Mouse (Mus musculus) megakaryocyte progenitor cell, adult 5-6 weeks (primary cell): ENCODE measurements at regions not wholly inside any gene's neighbourhood (a gene's known extent, or its start where the extent isn't known, plus 50 kb on each side); places are given as distances from the start of the nearest gene placed in this dataset.

Experiments used
- ATAC-seq: replicated peaks from 2 replicates; pipeline ENCODE4 v1.8.0; 2016; ENCODE audit warnings: mild to moderate bottlenecking, moderate TSS enrichment, inconsistent platforms; ENCODE audit not compliant: poor library complexity

DNA sequence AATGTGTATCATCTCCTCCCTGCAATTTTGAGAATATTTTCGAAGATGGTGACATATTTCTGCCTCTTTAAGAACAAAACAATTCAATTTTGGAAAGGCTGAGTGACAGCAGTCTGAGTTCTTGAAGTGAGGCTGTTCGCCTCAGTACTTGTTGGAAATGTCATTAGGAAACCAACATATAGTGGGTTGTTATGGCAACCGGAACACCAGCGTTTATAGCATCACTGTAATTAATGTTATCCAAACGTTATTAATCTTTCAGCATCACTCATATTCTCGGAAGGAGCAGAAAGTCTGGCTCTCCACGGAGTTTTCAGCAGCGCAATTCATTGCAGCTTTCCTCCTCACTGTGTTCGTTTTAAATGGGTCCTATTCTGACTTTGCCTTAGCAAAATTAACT lies 85.6 kb upstream of the Kif2a start:
- ATAC-seq = no peak

DNA sequence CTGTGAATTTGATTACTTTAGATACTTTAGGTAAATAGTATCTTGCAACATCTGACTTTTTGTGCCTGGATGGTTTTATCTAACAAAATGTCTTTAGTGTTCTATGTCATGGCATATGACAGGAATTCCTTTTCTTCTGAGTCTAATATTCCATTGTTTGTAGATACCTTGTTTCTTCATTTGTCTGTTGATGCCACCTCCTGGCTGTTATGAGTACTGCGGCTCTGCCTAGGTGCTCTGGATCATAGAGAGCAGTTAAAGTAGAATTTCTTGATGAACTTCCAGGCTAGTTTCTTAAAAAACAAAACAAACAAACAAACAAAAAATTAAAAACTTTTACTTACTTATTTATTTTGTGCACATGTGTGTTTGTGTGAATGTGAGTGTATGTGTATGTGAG lies 83.6 kb upstream of the Kif2a start:
- ATAC-seq = peak; percentile 40

DNA sequence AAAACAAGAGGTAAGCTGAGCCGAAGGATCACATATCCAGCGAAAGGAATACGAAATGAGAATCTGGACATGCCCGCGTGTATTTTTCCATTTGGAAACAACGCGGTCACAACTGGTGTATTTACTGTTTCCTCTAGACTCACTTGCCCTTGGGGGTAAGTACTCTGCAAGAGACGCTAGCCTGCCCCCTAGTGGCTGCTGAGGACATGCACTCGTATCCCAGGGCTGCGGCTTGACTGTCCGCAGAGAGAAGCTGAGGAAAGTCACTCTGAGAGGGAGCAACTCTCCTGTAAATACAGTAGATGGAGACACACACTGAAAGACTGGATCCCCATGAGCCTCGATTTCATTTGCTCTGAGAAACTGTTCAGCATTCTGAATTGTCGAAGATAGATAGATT lies 79.7 kb upstream of the Kif2a start:
- peak; percentile 77 for ATAC-seq

DNA sequence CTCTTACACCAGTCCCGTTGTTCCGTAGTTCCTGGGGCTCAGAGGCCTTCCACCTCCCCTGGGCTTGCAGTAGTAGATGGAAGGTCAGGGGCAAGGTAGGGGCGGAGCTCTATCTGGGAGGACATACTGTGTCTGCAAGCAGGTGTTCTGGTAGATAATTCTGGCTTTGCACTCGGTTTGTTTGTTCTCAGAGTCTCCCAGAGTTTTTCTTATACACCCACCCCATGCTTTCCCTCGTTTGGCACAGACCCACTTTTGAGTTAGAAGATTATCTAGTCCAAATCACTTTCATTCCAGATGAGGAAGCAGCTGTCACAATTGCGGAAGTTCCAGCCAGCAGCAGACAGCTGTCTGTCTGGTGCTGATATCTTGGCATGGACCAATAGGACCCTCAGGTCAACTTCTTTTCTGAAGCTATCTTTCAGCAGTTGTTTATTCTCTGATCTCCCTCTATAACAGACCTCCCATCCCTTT lies 79.0 kb upstream of the Kif2a start:
- ATAC-seq = peak; percentile 78

DNA sequence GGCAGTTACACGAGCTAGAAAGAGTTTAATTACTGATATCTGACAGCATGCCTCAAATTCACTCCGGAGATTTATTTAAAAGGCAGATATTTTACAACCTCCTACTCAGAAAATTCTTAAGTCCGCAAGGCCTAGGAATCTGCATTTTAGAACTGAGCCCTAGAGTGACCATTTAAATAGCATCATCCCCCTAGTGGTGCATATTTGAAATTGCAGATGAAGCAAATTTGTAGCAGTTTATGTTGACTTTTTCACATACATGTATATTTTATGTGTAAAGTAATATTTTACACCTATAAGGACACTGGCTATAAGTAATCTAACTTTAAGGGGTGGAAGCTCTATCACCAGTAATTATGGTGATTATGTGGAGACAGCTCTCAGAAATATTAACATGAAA lies 78.2 kb upstream of the Kif2a start:
- ATAC-seq = no peak

GRCm38 (mm10) chr13:107097005-107097404 lies 75.1 kb upstream of the Kif2a start:
- no peak for ATAC-seq

DNA sequence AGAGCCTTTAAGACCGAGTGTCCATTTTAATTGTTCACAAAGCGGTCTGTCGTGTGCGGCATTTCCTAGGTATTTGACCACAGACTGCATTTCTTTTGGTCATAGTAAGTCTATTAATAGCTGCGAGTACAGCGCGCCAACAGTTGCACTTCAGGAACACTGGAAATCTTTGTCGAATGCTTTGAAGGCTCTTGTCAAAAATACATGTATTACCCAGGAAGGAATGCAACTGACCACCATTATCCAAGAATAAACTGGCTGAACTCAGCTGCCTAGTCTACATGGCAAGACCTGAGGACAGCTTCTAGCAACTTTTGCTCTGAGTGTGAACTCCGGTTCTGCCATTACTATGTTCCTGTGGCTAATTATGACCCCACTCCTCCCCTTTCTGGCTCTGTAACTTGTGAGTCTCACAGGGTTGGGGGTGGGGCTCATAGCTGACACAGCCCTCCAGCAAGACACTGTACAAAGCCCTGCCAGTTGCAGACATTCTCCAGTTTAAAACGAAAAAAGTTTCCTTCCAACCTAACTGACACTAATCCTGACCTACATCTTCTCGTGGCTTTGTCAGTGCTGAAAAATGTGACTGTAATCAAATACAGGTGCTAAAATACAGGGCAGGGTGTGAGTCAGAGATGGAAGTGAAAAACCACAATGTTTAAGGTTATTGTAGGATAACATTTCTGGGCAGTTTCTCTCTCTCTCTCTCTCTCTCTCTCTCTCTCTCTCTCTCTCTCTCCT lies 73.2 kb upstream of the Kif2a start:
- peak; percentile 35; the same call in 1 of the 2 replicates for ATAC-seq

DNA sequence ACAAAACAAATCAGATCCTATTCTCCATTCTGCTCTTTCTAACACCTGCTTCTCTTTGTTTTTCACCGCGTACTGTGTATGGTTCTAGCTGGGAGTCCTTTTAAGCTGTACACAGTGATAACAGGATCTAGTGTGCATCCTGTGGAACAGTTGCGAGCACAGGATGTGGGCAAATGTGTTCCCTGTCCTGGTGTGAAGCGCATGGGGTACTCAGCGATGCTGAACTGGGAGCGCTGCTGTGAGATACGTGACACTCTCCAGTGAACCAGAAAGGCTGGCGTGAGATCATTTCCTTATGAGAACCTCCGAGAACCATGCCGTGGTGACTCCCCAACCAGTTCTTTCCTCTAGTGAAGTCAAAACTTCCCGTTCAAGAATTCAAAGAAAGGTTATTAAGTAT lies 72.6 kb upstream of the Kif2a start:
- peak; percentile 83 for ATAC-seq

- 0 out of 2 replicates have a peak, but pooled peaks have one; percentile 15 for ATAC-seq
Measured at GRCm38 (mm10) chr13:107093683-107094082, 71.8 kb upstream of the Kif2a start.

DNA sequence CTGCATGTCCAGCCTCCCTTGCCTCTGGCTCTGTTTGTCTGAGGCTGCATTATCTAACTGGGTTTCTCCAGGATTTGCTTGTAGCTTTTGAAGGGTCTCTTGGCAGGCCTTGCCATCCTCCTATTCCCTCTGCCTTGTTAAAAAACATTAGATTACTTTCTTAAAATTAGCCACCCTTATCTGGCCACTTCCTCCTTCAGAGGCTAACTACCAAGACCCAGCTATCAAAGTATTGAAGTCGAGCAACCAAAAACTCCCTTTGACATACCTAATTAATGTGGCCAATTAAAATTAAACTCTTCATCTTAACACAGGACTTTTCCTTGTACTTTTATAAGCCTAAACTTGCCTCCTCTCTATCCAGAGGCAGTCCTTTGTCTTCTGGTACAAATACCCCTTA lies 66.3 kb upstream of the Kif2a start:
- ATAC-seq = no peak

DNA sequence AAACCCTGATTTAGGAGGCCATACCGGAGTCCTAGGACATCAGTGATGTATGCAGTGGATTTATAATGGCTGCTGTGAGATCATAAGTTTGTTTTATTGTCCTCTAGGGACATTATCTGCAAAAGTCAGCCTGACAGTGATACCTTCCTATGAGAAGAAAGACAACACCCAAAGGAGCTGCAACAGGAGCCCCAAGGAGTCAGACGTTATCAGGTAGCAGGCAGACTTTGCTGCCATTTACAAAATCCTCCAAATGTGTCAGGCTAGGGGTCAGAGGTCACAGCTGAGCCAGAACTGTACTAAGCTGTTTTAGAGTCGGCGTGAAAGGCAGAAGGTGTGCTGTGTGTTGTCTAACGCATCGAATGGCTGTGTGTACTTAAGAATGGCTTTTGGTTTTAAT lies 65.4 kb upstream of the Kif2a start:
- peak; percentile 79 for ATAC-seq

GRCm38 (mm10) chr13:107078085-107078484 lies 56.2 kb upstream of the Kif2a start:
- ATAC-seq = no peak

DNA sequence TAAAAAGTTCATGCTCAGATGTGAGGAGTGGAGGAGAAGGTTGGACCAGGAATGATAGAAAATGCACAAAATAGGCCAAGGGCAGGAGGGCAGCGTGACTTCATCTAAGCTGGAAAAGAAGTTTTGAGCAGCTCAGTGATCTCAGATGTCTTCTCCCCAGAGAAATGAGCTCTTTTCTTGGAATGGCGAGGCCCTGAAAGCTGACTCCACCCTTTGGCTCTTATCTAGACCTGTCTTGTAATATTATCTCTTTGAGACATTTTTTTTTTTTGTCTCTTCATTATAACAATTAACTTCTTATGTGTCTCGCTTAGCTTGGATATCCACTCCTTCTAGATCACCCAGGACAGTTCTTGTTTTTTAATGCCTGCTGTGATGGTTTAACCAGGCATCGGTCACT lies 53.0 kb upstream of the Kif2a start:
- 0 out of 2 replicates have a peak, but pooled peaks have one; percentile 6 for ATAC-seq

GRCm38 (mm10) chr13:107073039-107073620 lies 51.2 kb upstream of the Kif2a start:
- ATAC-seq = no peak

DNA sequence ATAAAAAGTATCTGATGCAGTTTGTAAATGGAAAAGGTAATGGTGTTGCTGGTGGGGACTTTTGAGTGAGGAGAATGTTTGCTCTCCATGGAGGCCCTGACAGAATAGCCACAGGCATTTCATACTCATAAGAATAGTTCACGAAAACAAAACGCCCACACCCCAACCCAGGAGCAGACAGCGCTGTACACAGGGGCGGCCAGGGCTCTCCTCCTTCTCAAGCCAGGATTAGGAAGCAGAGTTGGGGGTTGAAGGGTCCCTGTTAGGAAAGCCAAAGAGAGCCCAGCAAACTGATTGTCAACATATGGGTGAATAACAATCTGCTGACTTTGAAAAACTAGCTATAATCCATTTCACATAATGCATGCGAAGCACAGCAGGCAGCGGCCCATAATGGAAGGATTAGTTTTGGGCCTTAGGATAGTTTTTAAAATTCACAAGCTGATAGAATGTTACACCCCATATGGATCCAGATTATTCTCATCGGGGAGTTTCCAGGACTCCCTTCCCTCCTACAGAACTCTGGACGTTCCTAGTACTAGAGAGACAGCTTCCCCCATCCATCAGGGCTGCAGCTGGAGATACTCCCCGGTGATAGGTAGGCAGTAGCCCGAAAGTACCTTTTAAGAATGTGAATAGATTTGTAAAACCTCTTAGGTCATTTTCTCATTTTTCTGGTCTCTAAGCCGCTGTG lies 50.6 kb upstream of the Kif2a start:
- ATAC-seq = no peak
